Mouse (Mus musculus) CH12.LX (cell line): ENCODE data around the gene Cryzl2. TPM values are rescaled to one million over a fixed set of nuclear protein-coding genes. Genes with fewer than 3 reads are reported as not detected.

Experiments used
- DNase-seq: peaks from one replicate; pipeline ENCODE4 v3.0.0-alpha.2; 2013; ENCODE audit errors: extremely low read depth
- H3K27ac ChIP-seq: 2 replicates; pipeline ENCODE4 v1.5.1; 2012; ENCODE audit warnings: low read depth, mild to moderate bottlenecking, control low read depth, moderate library complexity; ENCODE audit not compliant: insufficient read depth
- H3K27me3 ChIP-seq: replicated peaks from 2 replicates; pipeline ENCODE3; 2012; ENCODE audit warnings: inconsistent platforms
- H3K36me3 ChIP-seq, 2 experiments: replicated peaks in 1 of 2; 2 replicates each; pipeline versions ENCODE3 to v1.6.1; 2012; ENCODE audit warnings: inconsistent platforms in 1 of 2, low read length in 1 of 2, mild to moderate bottlenecking in 1 of 2, mixed read lengths in 1 of 2, moderate library complexity in 1 of 2; ENCODE audit not compliant: control insufficient read depth in 1 of 2, insufficient read depth in 1 of 2
- H3K4me1 ChIP-seq, 2 experiments: 2 replicates each; pipeline ENCODE4 v1.6.1; 2012; ENCODE audit warnings: inconsistent platforms in 1 of 2, moderate library complexity in 1 of 2; ENCODE audit not compliant: insufficient read depth in 2 of 2, control insufficient read depth in 1 of 2
- H3K4me2 ChIP-seq: 2 replicates; pipeline ENCODE4 v1.6.1; 2012; ENCODE audit warnings: low read depth, mild to moderate bottlenecking, control low read depth; ENCODE audit not compliant: poor library complexity, insufficient read depth, severe bottlenecking
- H3K4me3 ChIP-seq, 3 experiments: fragments of 150-350 bp in 1 of 3; sonication (generic) in 1 of 3; replicated peaks in 1 of 3; 2 replicates each; pipeline versions ENCODE3 to v1.5.1; 2011 to 2012; ENCODE audit warnings: low read depth in 2 of 3, low read length in 2 of 3, mild to moderate bottlenecking in 2 of 3, moderate library complexity in 2 of 3, control low read depth in 1 of 3, improper control_type of control experiment in 1 of 3, inconsistent platforms in 1 of 3, mixed read lengths in 1 of 3; ENCODE audit not compliant: poor library complexity in 1 of 3
- H3K79me2 ChIP-seq: replicated peaks from 2 replicates; pipeline ENCODE4 v1.6.1; 2012; ENCODE audit warnings: mild to moderate bottlenecking, moderate library complexity; ENCODE audit not compliant: control insufficient read depth, poor library complexity, insufficient read depth, severe bottlenecking; ENCODE audit errors: extremely low read depth
- H3K9ac ChIP-seq: 2 replicates; pipeline ENCODE4 v1.6.1; 2012; ENCODE audit warnings: low read depth, mild to moderate bottlenecking, control low read depth, moderate library complexity; ENCODE audit not compliant: insufficient read depth
- H3K9me3 ChIP-seq: replicated peaks from 2 replicates; pipeline ENCODE3; 2012; ENCODE audit warnings: low read length, inconsistent platforms, mixed read lengths
- BHLHE40 ChIP-seq: IDR thresholded peaks from 2 replicates; pipeline ENCODE4 v1.6.1; 2011; ENCODE audit warnings: mild to moderate bottlenecking, low read depth, low read length, improper control_type of control experiment
- CHD1 ChIP-seq: IDR thresholded peaks from 2 replicates; pipeline ENCODE4 v1.6.1; 2012; ENCODE audit warnings: low read depth, low read length, improper control_type of control experiment, inconsistent platforms
- CHD2 ChIP-seq: IDR thresholded peaks from 2 replicates; pipeline ENCODE4 v1.6.1; 2011; ENCODE audit warnings: low read length, improper control_type of control experiment
- ELF1 ChIP-seq: IDR thresholded peaks from 2 replicates; pipeline ENCODE4 v1.6.1; 2014; ENCODE audit warnings: low read depth, mild to moderate bottlenecking, inconsistent platforms, low read length, improper control_type of control experiment
- EP300 ChIP-seq: IDR thresholded peaks from 2 replicates; pipeline ENCODE4 v1.6.1; 2011; ENCODE audit warnings: low read length, improper control_type of control experiment
- GABPA ChIP-seq: IDR thresholded peaks from 2 replicates; pipeline ENCODE4 v1.6.1; 2012; ENCODE audit warnings: low read depth, low read length, improper control_type of control experiment, inconsistent platforms; ENCODE audit not compliant: insufficient replicate concordance
- JUN ChIP-seq: IDR thresholded peaks from 2 replicates; pipeline ENCODE4 v1.6.1; 2011; ENCODE audit warnings: low read depth, mild to moderate bottlenecking, low read length, improper control_type of control experiment, moderate library complexity; ENCODE audit not compliant: insufficient read depth
- JUND ChIP-seq: conservative IDR thresholded peaks from 2 replicates; pipeline ENCODE4 v1.6.1; 2011; ENCODE audit warnings: low read depth, low read length, improper control_type of control experiment
- MAFK ChIP-seq: IDR thresholded peaks from 2 replicates; pipeline ENCODE4 v1.6.1; 2011; ENCODE audit warnings: low read length, improper control_type of control experiment; ENCODE audit not compliant: insufficient replicate concordance
- MAX ChIP-seq: IDR thresholded peaks from 2 replicates; pipeline ENCODE4 v1.6.1; 2011; ENCODE audit warnings: low read length, improper control_type of control experiment
- MEF2A ChIP-seq: IDR thresholded peaks from 2 replicates; pipeline ENCODE4 v1.6.1; 2014; ENCODE audit warnings: low read depth, mild to moderate bottlenecking, inconsistent platforms, low read length, improper control_type of control experiment, borderline replicate concordance
- MXI1 ChIP-seq: IDR thresholded peaks from 2 replicates; pipeline ENCODE4 v1.6.1; 2011; ENCODE audit warnings: mild to moderate bottlenecking, low read depth, low read length, improper control_type of control experiment
- MYC ChIP-seq: IDR thresholded peaks from 2 replicates; pipeline ENCODE4 v1.6.1; 2011; ENCODE audit warnings: low read depth, mild to moderate bottlenecking, improper control_type of control experiment, low read length
- PAX5 ChIP-seq: IDR thresholded peaks from 2 replicates; pipeline ENCODE4 v1.6.1; 2012; ENCODE audit warnings: low read length, inconsistent platforms, mixed read lengths
- POLR2A ChIP-seq: IDR thresholded peaks from 2 replicates; pipeline ENCODE4 v1.6.1; 2011; ENCODE audit warnings: low read depth, mild to moderate bottlenecking, improper control_type of control experiment, low read length
- POLR2AphosphoS2 ChIP-seq: IDR thresholded peaks from 2 replicates; pipeline ENCODE4 v1.6.1; 2011; ENCODE audit warnings: low read depth, low read length, improper control_type of control experiment
- RCOR1 ChIP-seq: conservative IDR thresholded peaks from 2 replicates; pipeline ENCODE4 v1.6.1; 2012; ENCODE audit warnings: low read depth, mild to moderate bottlenecking, inconsistent platforms, low read length, improper control_type of control experiment
- SMC3 ChIP-seq: IDR thresholded peaks from 2 replicates; pipeline ENCODE4 v1.6.1; 2011; ENCODE audit warnings: low read depth, low read length, improper control_type of control experiment
- TBP ChIP-seq: conservative IDR thresholded peaks from 2 replicates; pipeline ENCODE4 v1.6.1; 2011; ENCODE audit warnings: low read depth, low read length, improper control_type of control experiment
- TCF12 ChIP-seq: IDR thresholded peaks from 2 replicates; pipeline ENCODE4 v1.6.1; 2014; ENCODE audit warnings: low read depth, mild to moderate bottlenecking, inconsistent platforms, low read length, improper control_type of control experiment
- UBTF ChIP-seq: IDR thresholded peaks from 2 replicates; pipeline ENCODE4 v1.6.1; 2012; ENCODE audit warnings: low read depth, mild to moderate bottlenecking, inconsistent platforms, low read length, improper control_type of control experiment, moderate library complexity
- USF1 ChIP-seq: IDR thresholded peaks from 2 replicates; pipeline ENCODE4 v1.6.1; 2014; ENCODE audit warnings: low read depth, mild to moderate bottlenecking, inconsistent platforms, low read length, improper control_type of control experiment
- USF2 ChIP-seq: conservative IDR thresholded peaks from 2 replicates; pipeline ENCODE4 v1.6.1; 2011; ENCODE audit warnings: low read depth, low read length, improper control_type of control experiment
- ZC3H11A ChIP-seq: IDR thresholded peaks from 2 replicates; pipeline ENCODE4 v1.6.1; 2012; ENCODE audit warnings: low read depth, mild to moderate bottlenecking, inconsistent platforms, low read length, improper control_type of control experiment
- ZKSCAN1 ChIP-seq: IDR thresholded peaks from 2 replicates; pipeline ENCODE4 v1.6.1; 2012; ENCODE audit warnings: low read depth, inconsistent platforms, low read length, improper control_type of control experiment, borderline replicate concordance
- ZNF384 ChIP-seq: IDR thresholded peaks from 2 replicates; pipeline ENCODE4 v1.6.1; 2012; ENCODE audit warnings: low read depth, low read length, improper control_type of control experiment, inconsistent platforms
- dilution Hi-C: fragments of 300-500 bp; cut with MboI; formaldehyde crosslinking; loops from 2 replicates; pipeline ENCODE4 v1.14.3; 2020; ENCODE audit warnings: low sequenced_read_pairs; ENCODE audit not compliant: extremely low pct_unique_long_range_greater_than_20kb, extremely low pct_ligation_motif_present
- in situ Hi-C: fragments of 300-500 bp; cut with MboI; formaldehyde crosslinking; loops from 3 replicates; pipeline ENCODE4 v1.14.3; 2019; ENCODE audit warnings: low sequenced_read_pairs, low pct_ligation_motif_present, low pct_unique_long_range_greater_than_20kb, mixed read lengths
- polyA plus RNA-seq: library from polyadenylated mRNA; unstranded; fragments of >175 nt; gene quantifications from 2 replicates; pipeline ENCODE4 v1.2.1, GENCODE M21; 2012; ENCODE audit warnings: low read depth; ENCODE audit not compliant: insufficient read length
- total RNA-seq, 2 experiments: library from RNA; depleted of rRNA; stranded (reverse); fragments of 300-350 nt in 1 of 2; fragments of >200 nt in 1 of 2; gene quantifications; 2 replicates each; pipeline ENCODE4 v1.2.3; 2012 to 2014

Cryzl2 gene
- total and polyA plus RNA-seq, 3 experiments: 22.5 to 41.0 (median 25.0) TPM

DNA sequence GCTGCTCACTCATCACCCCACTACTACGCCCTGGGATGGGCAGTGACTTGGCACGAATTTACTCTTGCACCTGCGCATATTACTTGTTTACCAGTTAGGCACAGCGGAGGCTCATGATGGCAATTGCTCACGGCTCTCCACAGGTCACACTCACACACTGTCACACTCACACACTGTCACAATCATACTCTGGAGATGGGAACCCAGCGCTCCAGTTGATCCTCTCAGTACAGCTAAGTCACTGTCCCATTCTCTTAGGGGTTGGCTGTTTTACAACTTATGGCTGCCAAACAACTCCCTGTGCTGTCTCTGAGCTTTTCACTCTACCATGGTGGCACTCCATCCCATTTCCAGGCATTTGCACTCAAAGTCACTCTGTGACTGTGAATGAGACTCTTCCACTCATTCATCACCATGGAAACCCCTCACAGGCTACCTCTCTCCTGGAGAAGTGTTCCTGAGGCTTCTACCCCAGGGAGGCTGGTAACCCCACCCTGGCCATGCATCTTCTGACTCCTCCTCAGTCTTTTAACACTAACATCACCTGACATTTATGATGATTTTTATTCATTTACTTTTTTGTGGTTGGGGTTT is 43.1 kb downstream of the Cryzl2 start:
- no peaks in the 10 kb centered on the region for H3K27me3 ChIP-seq
- dilution Hi-C loops: no loop called here
- H3K36me3 ChIP-seq: peaks cover 0 to 9% of the 10 kb centered on the region in 2 experiments
- no peaks in the 10 kb centered on the region for H3K79me2 ChIP-seq
- in situ Hi-C loops: no loop called here
- peaks cover 13% of the 10 kb centered on the region for H3K9me3 ChIP-seq
- no peak for DNase-seq
- no peak overlapping the region for H3K27ac ChIP-seq
- TF ChIP-seq USF2 (no peak), GABPA (no peak), TCF12 (no peak), SMC3 (no peak), CHD2 (no peak), MEF2A (no peak), ELF1 (no peak), POLR2AphosphoS2 (no peak), BHLHE40 (no peak), RCOR1 (no peak), UBTF (no peak)
- no peak overlapping the region for H3K4me2 ChIP-seq
- no peak overlapping the region for H3K4me3 ChIP-seq
- peaks cover 0 to 10% of the 10 kb centered on the region in 2 experiments; a peak in 2 of 4 replicates for H3K4me1 ChIP-seq
- H3K9ac ChIP-seq: no peak overlapping the region

DNA sequence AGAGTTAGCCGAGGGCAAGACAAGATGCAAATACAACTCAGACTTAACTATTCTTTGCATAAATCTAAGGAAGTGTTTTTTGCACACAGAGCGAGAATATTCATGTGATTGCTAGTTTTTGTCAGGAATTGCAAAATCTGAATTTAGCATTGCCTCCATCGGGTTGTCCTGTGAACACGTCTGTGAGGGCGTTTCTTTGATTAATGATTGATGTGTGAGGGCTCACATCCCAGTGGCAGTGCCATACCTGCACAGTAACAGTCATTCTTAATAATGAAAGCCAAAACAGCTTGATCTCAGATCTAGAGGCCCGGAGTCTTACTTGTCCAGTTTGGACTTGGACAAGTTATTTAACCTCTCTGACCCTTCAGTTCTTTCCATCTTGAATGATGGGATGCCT is 44.7 kb downstream of the Cryzl2 start:
- no peaks in the 10 kb centered on the region for H3K79me2 ChIP-seq

DNA sequence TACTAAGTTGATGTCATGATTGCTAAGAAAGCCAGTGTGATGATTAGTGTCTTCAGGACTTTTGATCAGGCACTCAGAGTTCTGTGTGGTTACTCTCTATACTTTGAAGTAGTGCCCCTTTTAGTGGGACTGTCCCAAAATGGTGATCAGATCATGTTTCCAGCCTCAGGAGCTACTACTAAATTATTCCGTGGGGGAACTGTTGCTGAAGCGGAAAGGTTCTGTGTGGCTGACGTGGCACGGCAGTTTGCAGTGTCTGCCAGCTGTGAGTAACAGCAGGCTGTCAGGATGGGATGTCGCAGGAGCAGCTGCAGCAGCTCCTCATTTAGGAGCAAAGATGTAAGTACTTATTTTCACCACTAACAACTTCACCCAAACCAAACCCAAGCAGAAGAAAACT is 48.1 kb downstream of the Cryzl2 start, which contains the start of gene Sec16b:
Sec16b (plus strand) TSS at position 207 of the 400 bp plus-strand sequence.
- H3K27me3 ChIP-seq: no peaks in the 10 kb centered on the region
- H3K79me2 ChIP-seq: no peaks in the 10 kb centered on the region
- H3K27ac ChIP-seq: no peak within 1 kb of the TSS
- peak; percentile 94 for DNase-seq
- dilution Hi-C loops (no loop called here), in situ Hi-C loops (no loop called here)
- H3K9ac ChIP-seq: peak within 1 kb of the TSS; percentile 70
- H3K4me1 ChIP-seq: peaks cover 2 to 12% of the 10 kb centered on the region in 2 experiments; a peak in 3 of 4 replicates
- peaks cover 0 to 24% of the 10 kb centered on the region in 2 experiments for H3K36me3 ChIP-seq
- H3K4me3 ChIP-seq: peak within 1 kb of the TSS; percentile 53 to 62 (median 60)
- H3K9me3 ChIP-seq: peaks cover under 1% of the 10 kb centered on the region
- H3K4me2 ChIP-seq: peak within 1 kb of the TSS; percentile 77
- TF ChIP-seq MXI1 (peak; percentile 92), MYC (peak; percentile 82; the same call in 1 of the 2 replicates), POLR2A (peak; percentile 78), JUND (peak; percentile 84), PAX5 (no peak), ZC3H11A (no peak), TBP (peak; percentile 84), BHLHE40 (peak; percentile 57; the same call in 1 of the 2 replicates), SMC3 (0 out of 2 replicates have a peak, but pooled peaks have one; percentile 10), CHD1 (0 out of 2 replicates have a peak, but pooled peaks have one; percentile 66), ZKSCAN1 (no peak), ELF1 (peak; percentile 71; the same call in 1 of the 2 replicates), JUN (peak; percentile 68; the same call in 1 of the 2 replicates), USF1 (no peak), MAX (peak; percentile 90), UBTF (no peak), EP300 (peak; percentile 80)

More for the DNA sequence above, 44.7 kb downstream of the Cryzl2 start:
- dilution Hi-C loops: no loop called here
- peaks cover 4 to 12% of the 10 kb centered on the region in 2 experiments for H3K4me1 ChIP-seq
- in situ Hi-C loops: no loop called here
- H3K27me3 ChIP-seq: no peaks in the 10 kb centered on the region
- H3K9me3 ChIP-seq: peaks cover 13% of the 10 kb centered on the region
- TF ChIP-seq SMC3 (no peak), MAFK (no peak), ZNF384 (no peak)
- H3K36me3 ChIP-seq: peaks cover 0 to 9% of the 10 kb centered on the region in 2 experiments
- H3K4me3 ChIP-seq: no peak overlapping the region
- H3K4me2 ChIP-seq: 0 out of 2 replicates have a peak overlapping the region, but pooled peaks have one; percentile 10
- H3K27ac ChIP-seq: no peak overlapping the region
- no peak for DNase-seq
- no peak overlapping the region for H3K9ac ChIP-seq
